Mouse (Mus musculus): ENCODE measurements around the gene Necap1. TPM values are rescaled to one million over a fixed set of nuclear protein-coding genes. Genes with fewer than 3 reads are reported as not detected.

The Necap1 gene
- polyA plus RNA-seq, 1 experiment = 174 TPM

- H3K4me1 ChIP-seq (ENCODE audit: control insufficient read depth, insufficient read depth, low read length) = no peaks in the 10 kb centered on the region
- H3K27me3 ChIP-seq (ENCODE audit: control insufficient read depth, insufficient read depth, low read length) = no peaks in the 10 kb centered on the region
- DNase-seq = no peak
- no peak overlapping the region for H3K27ac ChIP-seq (ENCODE audit: insufficient read depth, low read length)
- no peak overlapping the region for H3K4me3 ChIP-seq (replicated peaks; ENCODE audit: insufficient read depth, low read depth, low read length)
- TF ChIP-seq CTCF (IDR thresholded peaks at IDR 0.05; ENCODE audit: borderline replicate concordance, insufficient read depth, low read depth, low read length) (no peak), POLR2A (IDR thresholded peaks at IDR 0.05; ENCODE audit: borderline replicate concordance, insufficient read depth, low read length) (no peak)
- 85% methylated on average over 11 of the region's 11 CpGs for WGBS
Observed at GRCm38 (mm10) chr6:122869846-122870245, 4.4 kb upstream of the Necap1 start.

DNA sequence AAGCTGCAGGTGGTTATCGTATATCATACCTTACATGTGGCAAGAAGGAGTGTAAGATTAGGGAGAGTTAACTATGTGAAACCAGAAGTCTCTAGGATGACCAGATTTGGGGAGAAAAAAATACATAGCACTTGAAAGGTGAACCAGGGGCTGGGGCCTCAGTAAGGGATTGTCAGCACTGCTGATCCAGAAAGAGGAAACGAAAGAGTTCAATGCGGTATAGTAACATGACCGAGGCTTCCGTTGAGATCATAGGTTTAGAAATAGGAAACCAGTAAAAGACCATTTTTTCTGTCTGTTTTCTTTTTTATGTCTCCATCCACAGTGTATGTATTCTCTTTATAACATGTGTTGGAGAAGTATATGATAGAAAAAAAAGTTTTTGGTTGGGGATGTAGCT lies 1.5 kb upstream of the Necap1 start:
- H3K27me3 ChIP-seq (ENCODE audit: control insufficient read depth, insufficient read depth, low read length) = no peaks in the 10 kb centered on the region
- WGBS = 93% methylated on average over 5 of the region's 5 CpGs
- TF ChIP-seq CTCF (IDR thresholded peaks at IDR 0.05; ENCODE audit: borderline replicate concordance, insufficient read depth, low read depth, low read length) (no peak), POLR2A (IDR thresholded peaks at IDR 0.05; ENCODE audit: borderline replicate concordance, insufficient read depth, low read length) (no peak)
- no peak overlapping the region for H3K4me3 ChIP-seq (replicated peaks; ENCODE audit: insufficient read depth, low read depth, low read length)
- peaks cover 3% of the 10 kb centered on the region; the same call in 1 of the 2 replicates for H3K4me1 ChIP-seq (ENCODE audit: control insufficient read depth, insufficient read depth, low read length)
- DNase-seq = no peak
- no peak overlapping the region for H3K27ac ChIP-seq (ENCODE audit: insufficient read depth, low read length)

- no peak for TF ChIP-seq CTCF (IDR thresholded peaks at IDR 0.05; ENCODE audit: borderline replicate concordance, insufficient read depth, low read depth, low read length)
- no peak for TF ChIP-seq POLR2A (IDR thresholded peaks at IDR 0.05; ENCODE audit: borderline replicate concordance, insufficient read depth, low read length)
- under 1% methylated on average over 31 of the region's 31 CpGs for WGBS
- H3K4me1 ChIP-seq (ENCODE audit: control insufficient read depth, insufficient read depth, low read length) = peaks cover 3% of the 10 kb centered on the region; the same call in 1 of the 2 replicates
- H3K4me3 ChIP-seq (replicated peaks; ENCODE audit: insufficient read depth, low read depth, low read length) = peak overlapping the region; percentile 77
- H3K27ac ChIP-seq (ENCODE audit: insufficient read depth, low read length) = peak overlapping the region; percentile 84
- no peaks in the 10 kb centered on the region for H3K27me3 ChIP-seq (ENCODE audit: control insufficient read depth, insufficient read depth, low read length)
- DNase-seq = peak in 1 of 2 experiments; percentile 82
Observed at GRCm38 (mm10) chr6:122874720-122875389, 581 bp downstream of the Necap1 start.

- Histone ChIP-seq H3K27ac (ENCODE audit: insufficient read depth, low read length) (no peak overlapping the region), H3K4me1 (ENCODE audit: control insufficient read depth, insufficient read depth, low read length) (peaks cover 3% of the 10 kb centered on the region; the same call in 1 of the 2 replicates), H3K27me3 (ENCODE audit: control insufficient read depth, insufficient read depth, low read length) (no peaks in the 10 kb centered on the region), H3K4me3 (replicated peaks; ENCODE audit: insufficient read depth, low read depth, low read length) (no peak overlapping the region)
- WGBS = 84% methylated on average over 7 of the region's 7 CpGs
- TF ChIP-seq POLR2A (IDR thresholded peaks at IDR 0.05; ENCODE audit: borderline replicate concordance, insufficient read depth, low read length) (no peak), CTCF (IDR thresholded peaks at IDR 0.05; ENCODE audit: borderline replicate concordance, insufficient read depth, low read depth, low read length) (no peak)
- no peak for DNase-seq
Observed at GRCm38 (mm10) chr6:122879141-122879735, 5.0 kb downstream of the Necap1 start.

DNA sequence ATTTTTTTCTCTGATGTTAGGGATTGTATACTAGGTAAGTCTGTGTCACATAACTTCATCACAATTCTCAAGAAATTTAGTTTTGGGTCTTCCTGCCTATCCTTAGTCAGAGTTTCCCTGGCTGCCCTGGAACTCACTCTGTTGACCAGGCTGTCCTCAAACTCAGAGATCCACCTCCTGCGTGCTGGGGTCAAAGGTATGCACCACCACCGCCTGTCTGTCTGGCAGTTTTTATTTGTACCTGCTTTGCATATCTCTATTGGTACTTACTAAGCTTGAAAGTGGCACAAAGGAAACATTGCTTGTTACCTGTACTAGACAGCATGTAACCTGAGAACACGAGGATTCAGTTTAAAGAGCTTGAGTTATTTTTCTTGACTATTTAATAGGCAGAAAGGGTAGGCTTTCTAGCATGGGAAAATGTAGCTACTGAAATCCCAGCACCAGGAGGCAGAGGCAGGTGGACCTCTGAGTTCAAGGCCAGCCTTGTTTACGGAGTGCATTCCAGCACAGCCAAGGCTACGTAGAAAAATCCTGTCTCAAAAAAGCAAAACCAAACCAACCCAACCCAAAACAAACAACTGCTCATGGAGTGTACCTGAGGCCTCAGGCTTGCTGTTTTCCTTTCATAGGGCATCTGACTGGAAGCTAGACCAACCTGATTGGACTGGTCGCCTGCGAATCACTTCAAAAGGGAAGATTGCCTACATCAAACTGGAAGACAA lies 5.7 kb downstream of the Necap1 start:
- no peaks in the 10 kb centered on the region for H3K27me3 ChIP-seq (ENCODE audit: control insufficient read depth, insufficient read depth, low read length)
- TF ChIP-seq CTCF (IDR thresholded peaks at IDR 0.05; ENCODE audit: borderline replicate concordance, insufficient read depth, low read depth, low read length) (no peak), POLR2A (IDR thresholded peaks at IDR 0.05; ENCODE audit: borderline replicate concordance, insufficient read depth, low read length) (no peak)
- WGBS = 91% methylated on average over 7 of the region's 7 CpGs

GRCm38 (mm10) chr6:122881287-122881686 lies 7.0 kb downstream of the Necap1 start:
- WGBS = 94% methylated on average over 12 of the region's 12 CpGs
- DNase-seq = no peak
- Histone ChIP-seq H3K4me3 (replicated peaks; ENCODE audit: insufficient read depth, low read depth, low read length) (no peak overlapping the region), H3K27ac (ENCODE audit: insufficient read depth, low read length) (no peak overlapping the region), H3K4me1 (ENCODE audit: control insufficient read depth, insufficient read depth, low read length) (no peaks in the 10 kb centered on the region), H3K27me3 (ENCODE audit: control insufficient read depth, insufficient read depth, low read length) (no peaks in the 10 kb centered on the region)
- TF ChIP-seq POLR2A (IDR thresholded peaks at IDR 0.05; ENCODE audit: borderline replicate concordance, insufficient read depth, low read length) (no peak), CTCF (IDR thresholded peaks at IDR 0.05; ENCODE audit: borderline replicate concordance, insufficient read depth, low read depth, low read length) (no peak)

More for the DNA sequence above, 5.7 kb downstream of the Necap1 start:
- DNase-seq = no peak
- no peak overlapping the region for H3K27ac ChIP-seq (ENCODE audit: insufficient read depth, low read length)
- peaks cover 3% of the 10 kb centered on the region; the same call in 1 of the 2 replicates for H3K4me1 ChIP-seq (ENCODE audit: control insufficient read depth, insufficient read depth, low read length)
- H3K4me3 ChIP-seq (replicated peaks; ENCODE audit: insufficient read depth, low read depth, low read length) = no peak overlapping the region

DNA sequence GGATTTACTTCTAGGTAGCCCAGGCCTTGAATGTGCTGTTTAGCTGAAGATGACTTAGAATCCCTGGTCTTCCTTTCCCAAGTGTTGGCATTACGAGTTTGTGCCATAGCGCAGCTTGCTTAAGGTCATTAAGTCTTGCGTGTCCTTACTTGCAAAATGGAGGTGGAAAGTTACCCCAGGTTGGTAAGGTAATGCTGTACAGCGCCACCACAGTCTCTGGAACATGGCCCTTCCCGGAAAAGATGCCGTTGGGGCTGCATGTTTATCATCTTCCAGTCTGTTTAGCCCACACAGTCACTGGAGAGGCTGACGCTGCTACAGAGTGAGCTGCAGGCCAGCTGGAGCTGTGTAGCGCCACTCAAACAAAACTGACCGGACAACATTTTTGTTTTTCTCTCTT lies 9.3 kb downstream of the Necap1 start:
- H3K4me3 ChIP-seq (replicated peaks; ENCODE audit: insufficient read depth, low read depth, low read length) = no peak overlapping the region
- H3K4me1 ChIP-seq (ENCODE audit: control insufficient read depth, insufficient read depth, low read length) = no peaks in the 10 kb centered on the region
- no peak for DNase-seq
- no peaks in the 10 kb centered on the region for H3K27me3 ChIP-seq (ENCODE audit: control insufficient read depth, insufficient read depth, low read length)
- H3K27ac ChIP-seq (ENCODE audit: insufficient read depth, low read length) = no peak overlapping the region
- WGBS = 91% methylated on average over 9 of the region's 9 CpGs
- no peak for TF ChIP-seq POLR2A (IDR thresholded peaks at IDR 0.05; ENCODE audit: borderline replicate concordance, insufficient read depth, low read length)
- TF ChIP-seq CTCF (IDR thresholded peaks at IDR 0.05; ENCODE audit: borderline replicate concordance, insufficient read depth, low read depth, low read length) = no peak

All from cerebellum, adult 2 months (tissue).